Mouse (Mus musculus) inflammation-experienced regulatory T-cells, adult 16 weeks (primary cell): ENCODE measurements around the gene Saxo1. TPM values are rescaled to one million over a fixed set of nuclear protein-coding genes. Genes with fewer than 3 reads are reported as not detected.

Experiments
- polyA plus RNA-seq: library from polyadenylated mRNA; unstranded; fragments of 100-300 nt; shearing (Covaris generic); gene quantifications from one replicate; pipeline ENCODE4 v1.2.1, GENCODE M21; 2017

Saxo1 gene
- not detected for polyA plus RNA-seq

GRCm38 (mm10) chr4:86558228-86558627 is at the start of gene Saxo1:
TSS of gene Saxo1 (minus strand) at chr4:86558328.

GRCm38 (mm10) chr4:86575283-86575983 is 17.3 kb upstream of the Saxo1 start, which contains the start of gene Rraga:
TSS of gene Rraga (plus strand) at chr4:86575668.

Other genes starting within 250 kb of the Saxo1 start
- 72.1 TPM for gene Rraga, start 17.3 kb upstream of the Saxo1 start, polyA plus RNA-seq
- gene Haus6, start 53.7 kb upstream of the Saxo1 start, polyA plus RNA-seq = 25.7 TPM
- gene Plin2, start 111.7 kb upstream of the Saxo1 start, polyA plus RNA-seq = 27.5 TPM
- gene Dennd4c, start 190.2 kb upstream of the Saxo1 start, polyA plus RNA-seq = 10.0 TPM